ENCODE assay signal across 12 mouse cellular contexts in the genomic region with DNA sequence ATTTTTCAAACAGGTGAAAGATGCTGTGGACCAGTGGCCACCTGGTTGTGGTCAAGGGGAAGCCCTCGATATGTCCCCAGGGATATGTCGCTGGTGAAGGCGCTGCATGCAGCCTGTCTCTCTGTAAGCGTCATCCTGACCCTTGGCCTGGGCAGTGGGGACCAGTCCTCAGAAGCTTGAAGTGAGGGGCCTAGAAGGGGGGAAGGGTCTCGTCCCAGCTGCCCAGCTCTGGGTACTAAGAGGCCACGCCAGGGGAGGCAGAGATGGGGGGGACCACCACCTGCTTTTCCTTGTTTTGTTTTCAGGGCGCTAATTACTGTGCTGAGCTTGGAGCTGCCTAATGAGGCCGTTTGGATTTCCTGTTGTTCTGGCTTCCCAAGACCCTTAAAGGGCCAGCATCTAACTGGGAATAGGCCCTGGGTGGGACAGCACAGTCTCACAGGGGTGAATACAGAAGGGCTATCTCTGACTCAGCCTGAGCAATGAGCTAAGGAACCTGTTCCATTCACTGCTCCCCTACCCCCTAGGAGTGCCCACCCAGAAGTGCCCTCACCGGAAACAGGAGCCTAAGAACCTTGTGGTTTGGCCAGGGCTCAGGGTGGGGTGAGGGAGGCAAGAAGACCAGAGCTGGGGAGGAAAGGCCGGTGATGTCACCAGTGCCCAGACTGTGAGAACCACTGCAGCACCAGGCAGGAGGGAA. TPM values are rescaled to one million over a fixed set of nuclear protein-coding genes. Genes with fewer than 3 reads are reported as not detected.
DNase-seq lines count a peak whose midpoint lies in the region; ATAC-seq and TF ChIP-seq lines count a peak whose summit lies in the region.
"Had no signal": no experiment of that assay in that cellular context is flagged by ENCODE, and none has a peak within 500 bp of the region (broad histone marks: within the 10 kb centered on the region; RNA-seq: fewer than 3 reads in every experiment).

No protein-coding gene starts in this region.

- peaks cover 81% of the 10 kb centered on the region for H3K27me3 ChIP-seq in hindbrain, embryonic 13.5 days
- H3K27me3 ChIP-seq in hindbrain, postnatal 0 days (ENCODE audit: insufficient read depth, low read length): 0 out of 2 replicates have a peak, but pooled peaks cover 3% of the 10 kb centered on the region
- peaks cover 79% of the 10 kb centered on the region for H3K27me3 ChIP-seq in neural tube, embryonic 13.5 days
- H3K27me3 ChIP-seq in limb, embryonic 12.5 days: 0 out of 2 replicates have a peak, but pooled peaks cover 3% of the 10 kb centered on the region

- no peaks in the 10 kb centered on the region for H3K36me3 ChIP-seq in hindbrain, embryonic 13.5 days
- no peaks in the 10 kb centered on the region for H3K36me3 ChIP-seq in hindbrain, postnatal 0 days (ENCODE audit: insufficient read depth, low read length)
- no peaks in the 10 kb centered on the region for H3K36me3 ChIP-seq in neural tube, embryonic 13.5 days
- no peaks in the 10 kb centered on the region for H3K36me3 ChIP-seq in limb, embryonic 12.5 days

- peaks cover 16% of the 10 kb centered on the region for H3K4me1 ChIP-seq in hindbrain, embryonic 13.5 days (replicated peaks)
- no peaks in the 10 kb centered on the region for H3K4me1 ChIP-seq in hindbrain, postnatal 0 days (ENCODE audit: insufficient read depth, low read length)
- H3K4me1 ChIP-seq in neural tube, embryonic 13.5 days (replicated peaks): peaks cover 21% of the 10 kb centered on the region
- peaks cover 38% of the 10 kb centered on the region for H3K4me1 ChIP-seq in limb, embryonic 12.5 days (replicated peaks)

- no peak overlapping the region for H3K27ac ChIP-seq in hindbrain, embryonic 13.5 days
- no peak overlapping the region for H3K27ac ChIP-seq in hindbrain, postnatal 0 days
- no peak overlapping the region for H3K27ac ChIP-seq in neural tube, embryonic 13.5 days (replicated peaks)
- H3K27ac ChIP-seq in limb, embryonic 12.5 days: 0 out of 2 replicates have a peak overlapping the region, but pooled peaks have one; percentile 8

- no peak overlapping the region for H3K4me2 ChIP-seq in hindbrain, embryonic 13.5 days
- no peak overlapping the region for H3K4me2 ChIP-seq in hindbrain, postnatal 0 days (ENCODE audit: low read depth, low read length)
- no peak overlapping the region for H3K4me2 ChIP-seq in neural tube, embryonic 13.5 days
- no peak overlapping the region; the same call in 1 of the 2 replicates for H3K4me2 ChIP-seq in limb, embryonic 12.5 days

- H3K9ac ChIP-seq in hindbrain, embryonic 13.5 days: no peak overlapping the region
- H3K9ac ChIP-seq in hindbrain, postnatal 0 days (replicated peaks; ENCODE audit: low read length): no peak overlapping the region
- no peak overlapping the region for H3K9ac ChIP-seq in neural tube, embryonic 13.5 days
- H3K9ac ChIP-seq in limb, embryonic 12.5 days (replicated peaks): no peak overlapping the region

- no peaks in the 10 kb centered on the region; the same call in 1 of the 2 replicates for H3K9me3 ChIP-seq in hindbrain, embryonic 13.5 days
- H3K9me3 ChIP-seq in hindbrain, postnatal 0 days (ENCODE audit: low read length): no peaks in the 10 kb centered on the region
- no peaks in the 10 kb centered on the region for H3K9me3 ChIP-seq in neural tube, embryonic 13.5 days
- no peaks in the 10 kb centered on the region for H3K9me3 ChIP-seq in limb, embryonic 12.5 days

- H3K4me3 ChIP-seq in hindbrain, embryonic 13.5 days: no peak overlapping the region
- no peak overlapping the region for H3K4me3 ChIP-seq in hindbrain, postnatal 0 days (ENCODE audit: low read length)
- no peak overlapping the region for H3K4me3 ChIP-seq in neural tube, embryonic 13.5 days
- H3K4me3 ChIP-seq in limb, embryonic 12.5 days (replicated peaks): no peak overlapping the region
- H3K4me3 ChIP-seq: erythroblast, embryonic 14.5 days had no signal

- ATAC-seq in hindbrain, embryonic 13.5 days (ENCODE audit: low FRiP score): 0 out of 2 replicates have a peak, but pooled peaks have one; percentile 40
- ATAC-seq in hindbrain, postnatal 0 days: no peak
- ATAC-seq in neural tube, embryonic 13.5 days (ENCODE audit: low read depth): peak; percentile 29; the same call in 1 of the 2 replicates
- no peak; the same call in 1 of the 2 replicates for ATAC-seq in limb, embryonic 12.5 days (ENCODE audit: insufficient number of reproducible peaks, insufficient read depth, low FRiP score, low TSS enrichment, low read depth)
- ATAC-seq: inflammation-experienced regulatory T-cells, adult 6 months had no signal

- 34% methylated on average over 10 of the region's 10 CpGs for WGBS in hindbrain, embryonic 13.5 days
- WGBS in hindbrain, postnatal 0 days: 32% methylated on average over 10 of the region's 10 CpGs
- WGBS in neural tube, embryonic 13.5 days: 30% methylated on average over 10 of the region's 10 CpGs
- WGBS in limb, embryonic 12.5 days: 18% methylated on average over 10 of the region's 10 CpGs

- no peak for DNase-seq in hindbrain, postnatal 0 days (ENCODE audit: low spot score)
- no peak for DNase-seq in neural tube, embryonic 10.5 days (ENCODE audit: extremely low spot score, low spot score)
- DNase-seq in urinary bladder, postnatal 10 days (ENCODE audit: low spot score): no peak
- no peak for DNase-seq in right cerebral cortex, postnatal 4 days
- DNase-seq: adrenal gland, postnatal 10 days; cerebellum, adult 9-10 months; thymus, adult 18-20 months had no signal

- no peak for TF ChIP-seq CTCF in hindbrain, postnatal 0 days (IDR thresholded peaks at IDR 0.05; ENCODE audit: low read depth)

RNA-seq across cellular contexts. Expression of a gene that starts 11.7 kb away (rescaled TPM):
- polyA plus RNA-seq in hindbrain, embryonic 13.5 days (2015; fragmentation: Nextera tagmentation; extraction: Ambion mirVana): 5.4 and 5.9 TPM in 2 replicates
- 4.2 and 4.3 TPM in 2 replicates for total RNA-seq in hindbrain, postnatal 0 days (2014; rRNA removed)
- 2.4 and 2.6 TPM in 2 replicates for polyA plus RNA-seq in hindbrain, postnatal 0 days (2015; fragmentation: Nextera tagmentation; extraction: Ambion mirVana)
- polyA plus RNA-seq in neural tube, embryonic 13.5 days (2015; fragmentation: Nextera tagmentation; extraction: Ambion mirVana): 4.9 and 5.3 TPM in 2 replicates
- polyA plus RNA-seq in limb, embryonic 12.5 days (2016; fragmentation: Nextera tagmentation; extraction: Ambion mirVana): 4.8 and 5.3 TPM in 2 replicates
- polyA plus RNA-seq: inflammation-experienced regulatory T-cells, adult 6 months had no signal

RNA-seq across cellular contexts. Expression of a gene that starts 25.4 kb away (rescaled TPM):
- 26.0 and 26.1 TPM in 2 replicates for polyA plus RNA-seq in hindbrain, embryonic 13.5 days (2015; fragmentation: Nextera tagmentation; extraction: Ambion mirVana)
- 32.7 and 34.0 TPM in 2 replicates for total RNA-seq in hindbrain, postnatal 0 days (2014; rRNA removed)
- 18.3 and 20.5 TPM in 2 replicates for polyA plus RNA-seq in hindbrain, postnatal 0 days (2015; fragmentation: Nextera tagmentation; extraction: Ambion mirVana)
- polyA plus RNA-seq in neural tube, embryonic 13.5 days (2015; fragmentation: Nextera tagmentation; extraction: Ambion mirVana): 23.9 and 24.2 TPM in 2 replicates
- 23.8 and 24.6 TPM in 2 replicates for polyA plus RNA-seq in limb, embryonic 12.5 days (2016; fragmentation: Nextera tagmentation; extraction: Ambion mirVana)

RNA-seq across cellular contexts. Expression of a gene that starts 37.1 kb away (rescaled TPM):
- polyA plus RNA-seq in hindbrain, embryonic 13.5 days (2015; fragmentation: Nextera tagmentation; extraction: Ambion mirVana): 6.1 and 6.7 TPM in 2 replicates
- total RNA-seq in hindbrain, postnatal 0 days (2014; rRNA removed): 12.4 and 22.6 TPM in 2 replicates
- polyA plus RNA-seq in hindbrain, postnatal 0 days (2015; fragmentation: Nextera tagmentation; extraction: Ambion mirVana): 11.4 and 12.6 TPM in 2 replicates
- polyA plus RNA-seq in neural tube, embryonic 13.5 days (2015; fragmentation: Nextera tagmentation; extraction: Ambion mirVana): 6.2 TPM in 2 replicates
- 0.45 and 0.68 TPM in 2 replicates for polyA plus RNA-seq in limb, embryonic 12.5 days (2016; fragmentation: Nextera tagmentation; extraction: Ambion mirVana)
- polyA plus RNA-seq: inflammation-experienced regulatory T-cells, adult 6 months had no signal

RNA-seq across cellular contexts. Expression of a gene that starts 42.9 kb away (rescaled TPM):
- 21.2 and 23.4 TPM in 2 replicates for polyA plus RNA-seq in hindbrain, embryonic 13.5 days (2015; fragmentation: Nextera tagmentation; extraction: Ambion mirVana)
- total RNA-seq in hindbrain, postnatal 0 days (2014; rRNA removed): 28.3 and 28.4 TPM in 2 replicates
- polyA plus RNA-seq in hindbrain, postnatal 0 days (2015; fragmentation: Nextera tagmentation; extraction: Ambion mirVana): 31.8 and 32.6 TPM in 2 replicates
- 18.3 and 19.1 TPM in 2 replicates for polyA plus RNA-seq in neural tube, embryonic 13.5 days (2015; fragmentation: Nextera tagmentation; extraction: Ambion mirVana)
- 8.5 TPM in 2 replicates for polyA plus RNA-seq in limb, embryonic 12.5 days (2016; fragmentation: Nextera tagmentation; extraction: Ambion mirVana)
- polyA plus RNA-seq: erythroblast, embryonic 14.5 days had no signal

Comparison
In these comparisons a context has a peak if more than half of its experiments do, and no peak if none do; other contexts are left out.
1. ATAC-seq: peak in hindbrain, embryonic 13.5 days (single experiment) and neural tube, embryonic 13.5 days (single experiment); none in hindbrain, postnatal 0 days (single experiment) and limb, embryonic 12.5 days (single experiment).